Mouse (Mus musculus) spleen, postnatal 14 days (tissue): ENCODE measurements around the gene Mpzl3.

Experiments used
- DNase-seq, 2 experiments: peaks; one replicate each; pipeline ENCODE4 v3.0.0; 2021 to 2022; ENCODE audit warnings: low spot score in 2 of 2

Mpzl3 gene

GRCm38 (mm10) chr9:45042947-45043346 is 12.0 kb upstream of the Mpzl3 start:
- no peak for DNase-seq

- no peak for DNase-seq
Observed at GRCm38 (mm10) chr9:45046973-45047372, 8.0 kb upstream of the Mpzl3 start.

GRCm38 (mm10) chr9:45048511-45048910 is 6.5 kb upstream of the Mpzl3 start:
- DNase-seq: no peak

DNA sequence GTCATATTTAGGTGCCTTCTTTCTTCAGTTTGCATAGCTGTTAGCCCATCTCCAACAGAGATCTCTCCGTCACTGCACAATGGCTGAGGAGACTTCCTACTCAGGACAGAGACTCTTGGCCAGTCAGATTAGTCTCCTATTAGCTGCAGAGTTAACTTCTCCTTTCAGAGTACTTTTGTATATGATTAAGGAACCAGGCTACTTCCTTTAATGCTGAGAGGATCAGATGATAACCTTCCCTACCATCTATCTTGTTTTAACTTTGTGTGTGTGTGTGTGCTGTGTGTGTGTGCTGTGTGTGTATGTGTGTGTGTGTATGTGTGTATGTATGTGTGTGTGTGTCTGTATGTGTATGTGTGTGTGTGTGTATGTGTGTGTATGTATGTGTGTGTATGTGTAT is 5.3 kb upstream of the Mpzl3 start:
- DNase-seq: no peak

DNA sequence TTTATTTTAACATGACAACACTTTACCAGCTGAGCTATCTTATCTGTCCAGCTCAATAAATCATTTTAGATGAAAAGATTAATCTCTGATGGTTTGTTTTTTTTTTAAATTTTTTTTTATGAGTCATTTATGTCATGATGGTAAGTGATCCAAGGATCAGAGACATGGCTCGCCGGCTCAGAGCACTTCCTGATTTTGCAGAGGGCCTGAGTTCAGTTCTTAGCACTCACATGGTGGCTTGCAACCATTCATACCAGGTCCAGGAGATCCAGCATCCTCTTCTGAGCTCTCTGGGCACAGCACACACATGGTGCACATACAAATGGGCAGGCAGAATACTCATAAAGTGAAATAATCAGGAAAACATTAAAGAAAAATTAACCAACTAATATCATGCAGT is 4.7 kb upstream of the Mpzl3 start:
- DNase-seq: no peak

- no peak for DNase-seq
Observed at GRCm38 (mm10) chr9:45058304-45058940, 3.4 kb downstream of the Mpzl3 start.

GRCm38 (mm10) chr9:45060151-45060550 is 5.2 kb downstream of the Mpzl3 start:
- no peak for DNase-seq

DNA sequence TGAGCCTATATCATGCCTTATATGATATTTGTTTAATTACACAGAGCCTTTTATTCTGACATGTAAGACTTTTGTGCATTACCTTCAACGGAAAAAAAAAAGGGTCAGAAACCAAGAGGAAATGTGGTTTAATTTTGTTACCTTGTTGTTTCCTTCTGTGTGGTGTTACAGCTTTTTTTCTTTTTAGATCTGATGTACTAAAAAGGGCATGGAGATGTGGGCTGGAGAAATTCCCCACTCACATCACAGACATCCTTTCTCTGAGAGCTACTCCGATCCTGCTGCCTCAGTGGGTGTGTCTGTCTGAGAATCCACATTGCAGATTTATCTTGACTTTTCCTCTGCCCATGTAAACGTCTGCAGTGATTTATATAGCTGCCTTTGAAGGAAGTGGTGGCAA is 7.7 kb downstream of the Mpzl3 start:
- DNase-seq: no peak

GRCm38 (mm10) chr9:45064421-45064820 is 9.4 kb downstream of the Mpzl3 start:
- DNase-seq: no peak

DNA sequence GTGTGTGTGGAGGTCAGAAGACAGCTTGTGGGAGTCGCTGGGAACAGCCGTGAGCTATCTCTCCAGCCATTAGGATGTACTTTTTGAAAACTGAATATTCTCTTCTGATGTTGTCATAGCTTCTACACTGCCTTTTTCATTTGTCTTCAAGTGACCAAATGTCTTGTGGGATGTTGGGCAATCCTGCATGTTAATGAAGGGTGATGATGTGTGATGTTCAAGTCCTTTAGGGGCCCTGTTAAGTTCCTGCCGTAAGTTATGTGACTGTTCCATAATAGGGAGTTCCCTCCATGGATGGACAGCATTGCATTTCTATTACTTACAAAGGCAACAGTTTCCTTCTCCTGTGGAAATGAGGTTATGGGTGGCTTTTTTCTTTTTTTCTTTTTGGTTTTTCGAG is 11.7 kb downstream of the Mpzl3 start:
- no peak for DNase-seq

DNA sequence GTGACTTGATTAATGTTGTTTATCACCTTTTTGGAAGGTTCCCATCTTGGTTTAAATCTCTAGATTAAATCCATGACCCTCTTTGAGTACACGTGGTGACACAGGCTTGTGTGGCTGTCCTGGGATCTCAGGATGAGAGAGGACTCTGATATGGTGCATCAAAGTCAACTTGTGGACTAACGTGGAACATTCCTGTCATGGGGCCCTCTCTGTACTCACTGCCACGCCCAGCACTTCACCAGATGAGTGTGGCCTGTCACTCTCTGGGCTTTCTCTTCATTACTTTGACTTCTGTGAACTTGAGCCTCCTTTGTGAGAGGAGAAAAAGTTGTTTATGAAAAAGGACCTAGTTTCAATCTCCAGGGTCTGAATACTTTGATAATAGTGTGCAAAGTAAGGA is 16.8 kb downstream of the Mpzl3 start:
- DNase-seq: no peak

DNA sequence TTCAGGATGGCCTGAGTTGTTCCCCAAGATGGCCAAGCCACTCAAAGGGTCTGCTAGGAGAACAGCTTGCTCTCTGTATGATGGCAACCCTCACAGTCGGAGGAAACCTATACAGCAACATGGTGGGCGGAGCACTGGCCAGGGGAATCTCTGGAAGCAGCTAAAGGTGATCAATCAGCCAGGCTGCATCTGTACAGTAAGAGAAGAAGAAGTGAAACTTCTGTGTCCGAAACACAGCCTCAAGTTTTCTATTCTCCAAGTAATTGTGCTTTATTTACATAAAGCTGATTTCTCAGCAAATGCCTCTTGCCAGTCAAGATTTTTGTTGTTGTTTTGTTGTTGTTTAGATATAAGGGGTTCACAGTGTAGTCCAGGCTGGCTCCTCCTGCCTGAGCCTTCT is 22.9 kb downstream of the Mpzl3 start:
- no peak for DNase-seq

- DNase-seq: peak; percentile 17 to 25
Observed at GRCm38 (mm10) chr9:45079011-45079410, 24.0 kb downstream of the Mpzl3 start, which contains the start of gene Jaml. Gene Jaml (plus strand): TSS chr9:45079183.

DNA sequence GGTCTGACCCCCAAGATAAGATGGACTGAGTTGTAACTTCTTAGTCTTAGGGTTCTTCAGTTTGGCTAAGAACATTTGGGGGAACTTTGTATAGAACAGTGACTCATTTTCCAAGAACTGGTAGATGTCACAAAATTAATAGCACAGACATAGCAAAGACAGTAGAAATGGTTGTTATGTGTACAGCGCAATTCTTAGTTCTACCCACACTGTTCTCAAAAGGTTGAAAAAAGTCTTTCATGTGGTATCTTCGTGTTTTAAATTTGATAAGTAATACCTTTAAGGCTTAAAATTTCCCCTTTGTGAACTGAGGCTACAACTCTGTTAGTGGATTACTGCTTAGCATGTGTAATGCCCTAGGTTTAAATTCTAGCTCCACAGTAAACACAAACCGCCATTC is 28.1 kb downstream of the Mpzl3 start:
- no peak for DNase-seq

DNA sequence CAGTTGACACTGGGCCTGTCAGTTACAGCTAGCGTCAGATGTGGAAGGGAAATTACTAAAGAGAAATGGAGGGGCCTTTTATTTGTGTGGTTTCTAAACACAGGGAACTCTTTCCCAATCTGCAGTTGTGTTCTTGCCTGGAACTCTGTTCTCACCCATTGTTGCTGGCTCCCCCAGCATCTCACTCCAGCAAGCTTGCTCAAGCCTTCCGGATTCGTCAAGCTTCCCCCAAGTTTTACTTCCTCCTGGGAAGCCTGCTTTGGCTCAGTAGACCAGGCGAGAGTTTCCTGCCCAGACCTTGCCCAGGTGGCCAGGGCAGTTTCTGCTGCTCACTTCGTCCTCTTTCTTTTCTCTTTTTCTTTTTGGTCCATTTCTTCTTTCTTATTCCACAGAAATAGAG is 29.6 kb downstream of the Mpzl3 start:
- DNase-seq: no peak

DNA sequence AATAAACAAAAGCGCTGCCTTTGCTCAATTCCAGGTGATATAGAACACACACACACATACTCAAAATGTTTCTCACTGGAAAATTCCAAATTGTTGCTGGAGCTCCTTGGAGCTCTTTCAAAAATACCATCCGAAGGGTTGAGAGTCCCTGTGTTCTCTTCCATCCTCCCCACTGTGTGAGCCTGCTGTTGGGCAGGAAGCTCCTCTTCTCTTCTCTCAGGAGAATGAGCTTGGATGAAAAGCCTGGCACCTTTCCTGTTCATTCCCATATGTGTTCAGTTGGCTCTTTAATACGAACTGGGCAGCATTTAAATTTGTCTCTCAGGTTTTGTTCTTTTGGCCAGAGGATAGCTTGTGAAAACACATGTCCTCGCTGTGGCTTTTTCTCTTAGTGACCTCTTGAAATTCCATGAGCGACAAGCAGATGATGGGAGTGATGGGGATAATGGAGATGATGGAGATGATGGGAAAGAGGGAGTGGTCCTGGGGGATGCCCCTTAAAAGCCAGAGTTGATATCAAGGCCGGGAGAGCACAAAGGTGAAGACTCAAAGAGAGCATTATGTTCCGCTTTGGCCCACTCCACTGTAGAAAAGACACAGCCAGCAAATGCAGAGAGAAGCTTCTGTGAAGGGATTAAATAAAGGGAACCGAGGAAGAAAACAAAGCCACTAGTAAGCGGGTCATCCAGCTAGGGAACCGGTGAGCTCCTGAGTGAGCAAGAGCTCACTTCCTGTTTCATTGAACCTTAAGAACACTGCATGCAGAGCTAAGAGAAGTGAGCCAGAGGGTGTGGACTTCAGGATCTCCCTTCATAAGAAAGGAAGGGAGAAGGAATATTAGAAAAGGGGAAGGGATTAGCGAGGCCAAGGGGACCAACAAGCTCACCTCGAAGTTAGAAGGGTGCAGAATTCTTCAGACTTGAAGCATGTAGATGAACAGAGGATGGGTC is 31.0 kb downstream of the Mpzl3 start:
- DNase-seq: no peak

- DNase-seq: no peak
Observed at GRCm38 (mm10) chr9:45088040-45088439, 33.1 kb downstream of the Mpzl3 start.

- DNase-seq: no peak
Observed at GRCm38 (mm10) chr9:45090811-45091210, 35.8 kb downstream of the Mpzl3 start.

DNA sequence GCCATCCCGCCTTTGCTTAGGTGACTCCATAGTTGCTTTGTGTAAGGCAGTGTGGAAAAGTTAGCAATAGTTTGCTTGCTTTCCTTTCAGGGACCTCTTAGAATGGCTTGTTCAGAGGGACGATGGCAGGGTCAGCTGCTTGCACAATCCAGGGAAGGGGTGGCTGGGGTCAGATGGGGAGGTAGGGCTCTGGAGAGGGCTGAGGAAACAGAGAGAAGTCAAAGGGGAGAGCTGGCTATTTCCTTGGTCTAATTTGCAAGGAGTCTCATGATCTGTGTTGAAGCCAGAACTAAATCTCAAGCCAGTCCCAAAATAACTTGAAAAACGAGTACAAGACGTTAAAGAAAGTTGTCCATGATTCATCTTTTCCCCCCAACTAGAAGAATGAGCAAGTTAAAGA is 37.7 kb downstream of the Mpzl3 start:
- DNase-seq: no peak

DNA sequence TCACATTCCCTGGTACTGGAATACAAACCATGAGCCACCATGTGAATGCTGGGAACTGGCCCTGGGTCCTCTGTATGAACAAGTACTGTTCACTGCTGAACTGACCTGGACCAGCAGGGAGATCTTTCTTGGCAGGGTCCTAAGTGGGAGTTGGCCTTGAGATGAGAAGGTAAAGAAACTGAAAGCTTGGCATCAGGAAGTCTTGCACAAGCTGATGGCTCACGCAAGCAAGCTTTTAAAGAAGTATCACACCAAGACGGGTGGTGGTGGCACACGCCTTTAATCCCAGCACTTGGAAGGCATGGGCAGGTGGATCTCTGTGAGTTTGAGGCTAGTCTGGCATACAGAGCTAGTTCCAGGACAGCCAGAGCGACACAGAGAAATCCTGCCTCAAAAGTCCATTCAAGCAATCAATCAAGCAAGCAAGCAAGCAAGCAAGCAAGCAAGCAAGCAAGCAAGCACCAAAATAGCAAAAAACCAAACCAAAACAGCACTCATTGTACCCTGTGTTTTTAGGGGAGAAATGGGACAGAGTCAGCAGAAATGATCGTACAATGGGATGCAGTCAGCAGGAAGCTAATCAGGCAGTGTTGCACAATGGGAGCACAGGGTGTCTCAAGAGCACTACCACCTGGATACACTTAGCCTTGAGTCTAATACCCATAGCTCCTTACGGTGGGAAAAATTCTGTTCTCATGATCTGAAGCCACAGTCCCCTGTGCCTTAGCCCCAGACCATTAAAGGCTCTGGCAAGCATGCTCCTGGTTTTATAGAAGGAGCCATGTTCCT is 40.4 kb downstream of the Mpzl3 start:
- no peak for DNase-seq

- no peak for DNase-seq
Observed at GRCm38 (mm10) chr9:45097877-45098276, 42.9 kb downstream of the Mpzl3 start.

GRCm38 (mm10) chr9:45098426-45098825 is 43.4 kb downstream of the Mpzl3 start:
- DNase-seq: no peak
